9 mouse cellular contexts compared by ENCODE assay signal in the genomic region with DNA sequence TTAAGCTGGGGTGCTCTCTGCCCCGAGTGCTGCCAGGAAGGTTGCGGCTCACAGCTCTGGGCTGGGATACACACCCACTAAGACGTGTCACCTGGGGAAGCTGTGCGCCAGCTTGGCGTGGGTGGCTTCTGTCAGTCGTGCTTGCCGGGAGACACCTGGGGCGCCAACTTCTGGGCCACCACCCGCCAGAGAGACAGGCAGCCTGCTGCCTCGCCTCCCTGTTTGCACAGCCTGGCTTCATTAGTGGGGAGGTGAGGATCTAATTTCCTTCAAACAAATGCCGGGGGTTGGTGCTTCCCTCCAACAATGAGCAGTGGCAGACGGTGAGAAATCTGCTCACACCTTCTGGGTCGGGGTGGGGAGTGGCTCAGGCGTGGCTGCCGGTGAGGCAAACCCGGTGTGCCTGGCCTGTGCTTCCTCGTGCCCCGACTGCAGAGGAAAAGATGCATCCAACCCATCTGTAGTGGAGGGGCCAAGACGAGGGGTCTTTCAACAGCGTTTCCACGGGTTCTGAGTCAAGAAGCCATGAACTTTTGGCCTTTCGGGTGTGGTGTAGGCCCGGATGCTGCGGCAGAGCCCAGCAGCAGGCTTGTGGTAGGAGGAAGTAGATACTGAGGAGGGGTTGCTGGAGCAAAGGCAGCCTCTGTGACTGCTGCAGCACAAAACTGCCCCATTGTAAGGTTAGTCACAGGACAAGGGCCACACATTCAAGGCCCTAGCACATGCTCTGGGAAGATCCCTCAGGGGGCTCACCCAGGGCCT.
DNase-seq lines count a peak whose midpoint lies in the region; ATAC-seq lines count a peak whose summit lies in the region.
"Had no signal": no experiment of that assay in that cellular context is flagged by ENCODE, and none has a peak within 500 bp of the region (broad histone marks: within the 10 kb centered on the region; RNA-seq: fewer than 3 reads in every experiment).

No protein-coding gene starts in this region.

- no peak overlapping the region for H3K4me2 ChIP-seq in forebrain, embryonic 15.5 days (replicated peaks)

- no peak overlapping the region for H3K9ac ChIP-seq in forebrain, embryonic 15.5 days (replicated peaks)

- peak; percentile 88 for ATAC-seq in inflammation-experienced regulatory T-cells, adult 6 months
- ATAC-seq in forebrain, embryonic 15.5 days (replicated peaks) = no peak

- H3K4me3 ChIP-seq in forebrain, embryonic 15.5 days = no peak overlapping the region

- no peaks in the 10 kb centered on the region for H3K27me3 ChIP-seq in forebrain, embryonic 15.5 days

- H3K36me3 ChIP-seq in forebrain, embryonic 15.5 days = no peaks in the 10 kb centered on the region

- WGBS in forebrain, embryonic 15.5 days = 64% methylated on average over 24 of the region's 24 CpGs

- no peaks in the 10 kb centered on the region for H3K9me3 ChIP-seq in forebrain, embryonic 15.5 days

- H3K27ac ChIP-seq in forebrain, embryonic 15.5 days (replicated peaks) = no peak overlapping the region
- H3K27ac ChIP-seq: kidney, postnatal 0 days had no signal

- DNase-seq in heart, adult 11 months = peak; percentile 91
- DNase-seq in heart, postnatal 14 days = no peak
- peak; percentile 31 to 48 for DNase-seq in CD8-positive naive resting alpha-beta T cell, adult 2 months (ENCODE audit: low read depth in 2 of 2, low spot score in 2 of 2)
- DNase-seq in right cerebral cortex, postnatal 36 days (ENCODE audit: low spot score in 2 of 2) = peak; percentile 38 to 68
- DNase-seq in urinary bladder, postnatal 4 days (ENCODE audit: low spot score in 2 of 2) = no peak
- DNase-seq in urinary bladder, postnatal 10 days (ENCODE audit: low spot score) = no peak

- intact Hi-C loops in heart, postnatal 14 days (cut with DNase I) = no loop called here

- no peaks in the 10 kb centered on the region; the same call in 1 of the 2 replicates for H3K4me1 ChIP-seq in forebrain, embryonic 15.5 days

Comparison
In these comparisons a context has a peak if more than half of its experiments do, and no peak if none do; other contexts are left out.
1. DNase-seq: peak in heart, adult 11 months (single experiment), CD8-positive naive resting alpha-beta T cell, adult 2 months (2 of 2) and right cerebral cortex, postnatal 36 days (2 of 2); none in heart, postnatal 14 days (0 of 2), urinary bladder, postnatal 4 days (0 of 2) and urinary bladder, postnatal 10 days (single experiment).